Mouse (Mus musculus): Measurements from ENCODE around the gene Trmt11.

DNA sequence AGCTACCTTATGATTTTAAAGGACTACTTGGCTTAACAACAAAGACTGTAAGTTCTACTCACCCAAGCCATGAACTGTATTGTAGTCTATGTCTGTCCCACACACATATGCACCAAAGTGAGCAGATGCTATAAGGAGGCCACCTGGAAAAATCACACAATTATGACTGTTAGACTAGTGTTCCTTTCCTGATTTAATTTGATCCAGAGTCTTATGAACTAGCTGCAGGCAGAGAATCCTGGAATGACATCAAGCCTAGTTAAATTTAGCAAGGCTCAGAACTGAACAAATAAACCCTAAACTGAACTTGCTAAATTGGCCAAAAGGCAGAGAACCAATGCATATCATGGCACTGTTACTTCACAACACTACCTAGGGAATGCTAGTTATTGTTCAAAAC lies 34.2 kb downstream of the Trmt11 start:
- TF ChIP-seq POLR2A (IDR thresholded peaks at IDR 0.05; ENCODE audit: insufficient read depth, low read depth, low read length): no peak
- TF ChIP-seq CTCF (IDR thresholded peaks at IDR 0.05; ENCODE audit: insufficient read depth, low read depth, low read length): no peak

Measured in olfactory bulb, adult 2 months (tissue).